Mouse (Mus musculus): Measurements from ENCODE around the gene Hoxa3. TPM values are rescaled to one million over a fixed set of nuclear protein-coding genes. Genes with fewer than 3 reads are reported as not detected.

Gene Hoxa3
- polyA plus RNA-seq, 1 experiment: not detected

- TF ChIP-seq CTCF (IDR thresholded peaks at IDR 0.05; ENCODE audit: low read depth, low read length): no peak
- no peak for TF ChIP-seq POLR2A (IDR thresholded peaks at IDR 0.05; ENCODE audit: borderline replicate concordance, low read depth, low read length)
- Histone ChIP-seq H3K4me1 (ENCODE audit: control insufficient read depth, insufficient read depth, low read length) (no peaks in the 10 kb centered on the region; the same call in 1 of the 2 replicates), H3K27ac (ENCODE audit: insufficient read depth, low read depth, low read length) (no peak overlapping the region), H3K4me3 (ENCODE audit: insufficient read depth, low read length) (peak overlapping the region; percentile 37)
Measured at GRCm38 (mm10) chr6:52239625-52240388, 26.7 kb upstream of the Hoxa3 start.

- no peak for TF ChIP-seq POLR2A (IDR thresholded peaks at IDR 0.05; ENCODE audit: borderline replicate concordance, low read depth, low read length)
- Histone ChIP-seq H3K4me1 (ENCODE audit: control insufficient read depth, insufficient read depth, low read length) (no peaks in the 10 kb centered on the region; the same call in 1 of the 2 replicates), H3K27ac (ENCODE audit: insufficient read depth, low read depth, low read length) (no peak overlapping the region), H3K4me3 (ENCODE audit: insufficient read depth, low read length) (no peak overlapping the region)
Measured at GRCm38 (mm10) chr6:52238976-52239375, 25.8 kb upstream of the Hoxa3 start.

GRCm38 (mm10) chr6:52238155-52238545 is 25.0 kb upstream of the Hoxa3 start:
- TF ChIP-seq POLR2A (IDR thresholded peaks at IDR 0.05; ENCODE audit: borderline replicate concordance, low read depth, low read length) (no peak), CTCF (IDR thresholded peaks at IDR 0.05; ENCODE audit: low read depth, low read length) (no peak)
- H3K4me3 ChIP-seq (ENCODE audit: insufficient read depth, low read length): no peak overlapping the region
- H3K4me1 ChIP-seq (ENCODE audit: control insufficient read depth, insufficient read depth, low read length): no peaks in the 10 kb centered on the region; the same call in 1 of the 2 replicates
- no peak overlapping the region for H3K27ac ChIP-seq (ENCODE audit: insufficient read depth, low read depth, low read length)

- Histone ChIP-seq H3K4me1 (ENCODE audit: control insufficient read depth, insufficient read depth, low read length) (no peaks in the 10 kb centered on the region; the same call in 1 of the 2 replicates), H3K27ac (ENCODE audit: insufficient read depth, low read depth, low read length) (no peak overlapping the region), H3K4me3 (ENCODE audit: insufficient read depth, low read length) (no peak overlapping the region)
- no peak for TF ChIP-seq POLR2A (IDR thresholded peaks at IDR 0.05; ENCODE audit: borderline replicate concordance, low read depth, low read length)
- no peak for TF ChIP-seq CTCF (IDR thresholded peaks at IDR 0.05; ENCODE audit: low read depth, low read length)
Measured at GRCm38 (mm10) chr6:52237346-52238154, 24.4 kb upstream of the Hoxa3 start.

- H3K4me1 ChIP-seq (ENCODE audit: control insufficient read depth, insufficient read depth, low read length): no peaks in the 10 kb centered on the region; the same call in 1 of the 2 replicates
- H3K27ac ChIP-seq (ENCODE audit: insufficient read depth, low read depth, low read length): no peak overlapping the region
- TF ChIP-seq CTCF (IDR thresholded peaks at IDR 0.05; ENCODE audit: low read depth, low read length): no peak
- TF ChIP-seq POLR2A (IDR thresholded peaks at IDR 0.05; ENCODE audit: borderline replicate concordance, low read depth, low read length): no peak
- H3K4me3 ChIP-seq (ENCODE audit: insufficient read depth, low read length): no peak overlapping the region
Measured at GRCm38 (mm10) chr6:52236806-52237205, 23.7 kb upstream of the Hoxa3 start.

GRCm38 (mm10) chr6:52235866-52236265 is 22.7 kb upstream of the Hoxa3 start:
- H3K27ac ChIP-seq (ENCODE audit: insufficient read depth, low read depth, low read length): no peak overlapping the region
- no peak overlapping the region for H3K4me3 ChIP-seq (ENCODE audit: insufficient read depth, low read length)
- no peaks in the 10 kb centered on the region; the same call in 1 of the 2 replicates for H3K4me1 ChIP-seq (ENCODE audit: control insufficient read depth, insufficient read depth, low read length)
- TF ChIP-seq POLR2A (IDR thresholded peaks at IDR 0.05; ENCODE audit: borderline replicate concordance, low read depth, low read length): no peak
- no peak for TF ChIP-seq CTCF (IDR thresholded peaks at IDR 0.05; ENCODE audit: low read depth, low read length)

- TF ChIP-seq CTCF (IDR thresholded peaks at IDR 0.05; ENCODE audit: low read depth, low read length): no peak
- TF ChIP-seq POLR2A (IDR thresholded peaks at IDR 0.05; ENCODE audit: borderline replicate concordance, low read depth, low read length): no peak
- Histone ChIP-seq H3K4me1 (ENCODE audit: control insufficient read depth, insufficient read depth, low read length) (no peaks in the 10 kb centered on the region; the same call in 1 of the 2 replicates), H3K27ac (ENCODE audit: insufficient read depth, low read depth, low read length) (no peak overlapping the region), H3K4me3 (ENCODE audit: insufficient read depth, low read length) (no peak overlapping the region)
Measured at GRCm38 (mm10) chr6:52235267-52235666, 22.1 kb upstream of the Hoxa3 start.

GRCm38 (mm10) chr6:52234428-52235140 is 21.4 kb upstream of the Hoxa3 start:
- Histone ChIP-seq H3K4me1 (ENCODE audit: control insufficient read depth, insufficient read depth, low read length) (no peaks in the 10 kb centered on the region), H3K4me3 (ENCODE audit: insufficient read depth, low read length) (no peak overlapping the region), H3K27ac (ENCODE audit: insufficient read depth, low read depth, low read length) (no peak overlapping the region)
- TF ChIP-seq POLR2A (IDR thresholded peaks at IDR 0.05; ENCODE audit: borderline replicate concordance, low read depth, low read length): no peak
- TF ChIP-seq CTCF (IDR thresholded peaks at IDR 0.05; ENCODE audit: low read depth, low read length): no peak

GRCm38 (mm10) chr6:52233546-52234427 is 20.7 kb upstream of the Hoxa3 start:
- Histone ChIP-seq H3K27ac (ENCODE audit: insufficient read depth, low read depth, low read length) (no peak overlapping the region), H3K4me3 (ENCODE audit: insufficient read depth, low read length) (peak overlapping the region; percentile 11; the same call in 1 of the 2 replicates), H3K4me1 (ENCODE audit: control insufficient read depth, insufficient read depth, low read length) (no peaks in the 10 kb centered on the region)
- TF ChIP-seq CTCF (IDR thresholded peaks at IDR 0.05; ENCODE audit: low read depth, low read length): no peak
- no peak for TF ChIP-seq POLR2A (IDR thresholded peaks at IDR 0.05; ENCODE audit: borderline replicate concordance, low read depth, low read length)
